ENCODE assay signal across 8 mouse cellular contexts in genomic region chr6:52417439-52418124, GRCm38 (mm10).
A peak's percentile ranks its signal among the peaks of the same experiment; 100 is the strongest.
DNase-seq lines count a peak whose midpoint lies in the region.

No protein-coding gene starts in this region.

- peak; percentile 37 for DNase-seq in adrenal gland, postnatal 10 days
- DNase-seq in adrenal gland, adult (ENCODE audit: inconsistent age in 2 of 2, low spot score in 1 of 2): no peak
- DNase-seq in ovary, postnatal 14 days (ENCODE audit: low spot score): peak; percentile 15
- DNase-seq in ovary, postnatal 10 days (ENCODE audit: low spot score): no peak
- DNase-seq in kidney, postnatal 36 days: peak; percentile 5 to 32
- DNase-seq in right cerebral cortex, postnatal 4 days: peak; percentile 37
- no peak for DNase-seq in thymus, postnatal 25 days
- no peak for DNase-seq in natural killer cell, adult 2 months (ENCODE audit: low spot score in 2 of 2)

Comparison
In these comparisons a context has a peak if more than half of its experiments do, and no peak if none do; other contexts are left out.
1. DNase-seq: peak in adrenal gland, postnatal 10 days (single experiment), ovary, postnatal 14 days (single experiment), kidney, postnatal 36 days (2 of 2) and right cerebral cortex, postnatal 4 days (single experiment); none in adrenal gland, adult (0 of 2), ovary, postnatal 10 days (single experiment), thymus, postnatal 25 days (single experiment) and natural killer cell, adult 2 months (0 of 2).